Mouse (Mus musculus) urinary bladder, postnatal 36 days (tissue): Measurements from ENCODE around the gene Glp1r.

Experiments used
- DNase-seq, 2 experiments: peaks; one replicate each; pipeline ENCODE4 v3.0.0; 2022; ENCODE audit warnings: low spot score in 2 of 2, mixed read lengths in 1 of 2

Glp1r gene

GRCm38 (mm10) chr17:30912536-30912935, 10.9 kb downstream of the Glp1r start:
- no peak for DNase-seq

GRCm38 (mm10) chr17:30914264-30914663, 12.6 kb downstream of the Glp1r start:
- no peak for DNase-seq

- DNase-seq, result no peak
These were observed 21.9 kb downstream of the Glp1r start for GRCm38 (mm10) chr17:30923566-30923965.

GRCm38 (mm10) chr17:30930827-30931226, 29.2 kb downstream of the Glp1r start:
- no peak for DNase-seq

- DNase-seq, result no peak
These were observed 31.2 kb downstream of the Glp1r start for GRCm38 (mm10) chr17:30932836-30933235.

GRCm38 (mm10) chr17:30935301-30935700, 33.7 kb downstream of the Glp1r start:
- no peak for DNase-seq

- DNase-seq, result no peak
These were observed 36.9 kb downstream of the Glp1r start for GRCm38 (mm10) chr17:30938554-30938953.

- DNase-seq, result no peak
These were observed 46.8 kb downstream of the Glp1r start for GRCm38 (mm10) chr17:30948382-30948781.

GRCm38 (mm10) chr17:30950780-30951179, 49.2 kb downstream of the Glp1r start:
- DNase-seq, result peak; percentile 29 to 45

GRCm38 (mm10) chr17:30951600-30951999, 50.0 kb downstream of the Glp1r start:
- no peak for DNase-seq

GRCm38 (mm10) chr17:30954340-30954739, 52.7 kb downstream of the Glp1r start, which contains the start of gene Umodl1:
Gene Umodl1, plus strand, starts transcription at chr17:30954640.
- no peak for DNase-seq

GRCm38 (mm10) chr17:30961936-30962592, 60.4 kb downstream of the Glp1r start:
- DNase-seq, result no peak

- DNase-seq, result no peak
These were observed 61.3 kb downstream of the Glp1r start for GRCm38 (mm10) chr17:30962880-30963279.

GRCm38 (mm10) chr17:30969983-30970382, 68.4 kb downstream of the Glp1r start:
- no peak for DNase-seq

GRCm38 (mm10) chr17:30971877-30972276, 70.3 kb downstream of the Glp1r start:
- DNase-seq, result no peak

- no peak for DNase-seq
These were observed 71.7 kb downstream of the Glp1r start for GRCm38 (mm10) chr17:30973332-30973731.

GRCm38 (mm10) chr17:30977290-30977689, 75.7 kb downstream of the Glp1r start:
- no peak for DNase-seq

GRCm38 (mm10) chr17:30978556-30978955, 76.9 kb downstream of the Glp1r start:
- no peak for DNase-seq

GRCm38 (mm10) chr17:30983521-30983920, 81.9 kb downstream of the Glp1r start:
- no peak for DNase-seq

- no peak for DNase-seq
These were observed 88.6 kb downstream of the Glp1r start for GRCm38 (mm10) chr17:30990254-30990653.
